Mouse (Mus musculus): ENCODE results near the gene Edaradd. TPM values are rescaled to one million over a fixed set of nuclear protein-coding genes. Genes with fewer than 3 reads are reported as not detected.

Gene Edaradd
- polyA plus RNA-seq (2016; fragmentation: Nextera tagmentation; extraction: Ambion mirVana) = 0.39 and 0.67 TPM in 2 replicates

GRCm38 (mm10) chr13:12519955-12520584, at the start of gene Edaradd:
Gene Edaradd, minus strand, starts transcription at chr13:12520438.
- Histone ChIP-seq H3K4me1 (no peaks in the 10 kb centered on the region), H3K36me3 (no peaks in the 10 kb centered on the region), H3K4me3 (peak within 1 kb of the TSS; percentile 71), H3K9me3 (no peaks in the 10 kb centered on the region), H3K27ac (peak within 1 kb of the TSS; percentile 80), H3K27me3 (ENCODE audit: insufficient read depth, poor library complexity, severe bottlenecking) (peaks cover 37% of the 10 kb centered on the region)
- WGBS = under 1% methylated on average over 35 of the region's 35 CpGs
- DNase-seq (ENCODE audit: low spot score) = peak; percentile 82

- WGBS = 78% methylated on average over 7 of the region's 7 CpGs
- peaks cover 15% of the 10 kb centered on the region for H3K4me1 ChIP-seq
- H3K27me3 ChIP-seq (ENCODE audit: insufficient read depth, poor library complexity, severe bottlenecking) = no peaks in the 10 kb centered on the region; the same call in 1 of the 2 replicates
- H3K4me3 ChIP-seq = no peak overlapping the region
- H3K9me3 ChIP-seq = no peaks in the 10 kb centered on the region
- no peaks in the 10 kb centered on the region for H3K36me3 ChIP-seq
- H3K27ac ChIP-seq = no peak overlapping the region
- no peak for DNase-seq (ENCODE audit: low spot score)
Observed at GRCm38 (mm10) chr13:12569741-12570140, 49.5 kb upstream of the Edaradd start.

- Histone ChIP-seq H3K36me3 (no peaks in the 10 kb centered on the region), H3K27ac (no peak overlapping the region), H3K4me1 (peaks cover 15% of the 10 kb centered on the region), H3K4me3 (no peak overlapping the region), H3K27me3 (ENCODE audit: insufficient read depth, poor library complexity, severe bottlenecking) (no peaks in the 10 kb centered on the region; the same call in 1 of the 2 replicates), H3K9me3 (no peaks in the 10 kb centered on the region)
- 61% methylated on average over 9 of the region's 9 CpGs for WGBS
- DNase-seq (ENCODE audit: low spot score) = no peak
Observed at GRCm38 (mm10) chr13:12568597-12569469, 48.6 kb upstream of the Edaradd start.

GRCm38 (mm10) chr13:12567936-12568335, 47.7 kb upstream of the Edaradd start:
- DNase-seq (ENCODE audit: low spot score) = no peak
- Histone ChIP-seq H3K27me3 (ENCODE audit: insufficient read depth, poor library complexity, severe bottlenecking) (no peaks in the 10 kb centered on the region; the same call in 1 of the 2 replicates), H3K36me3 (no peaks in the 10 kb centered on the region), H3K4me1 (peaks cover 15% of the 10 kb centered on the region), H3K27ac (no peak overlapping the region), H3K4me3 (no peak overlapping the region), H3K9me3 (no peaks in the 10 kb centered on the region)
- 72% methylated on average over 1 of the region's 1 CpGs for WGBS

- WGBS = under 1% methylated on average over 73 of the region's 73 CpGs
- no peaks in the 10 kb centered on the region for H3K9me3 ChIP-seq
- peak; percentile 99 for DNase-seq (ENCODE audit: low spot score)
- H3K4me3 ChIP-seq = peak within 1 kb of the TSS; percentile 87
- peak within 1 kb of the TSS; percentile 74 for H3K27ac ChIP-seq
- H3K36me3 ChIP-seq = no peaks in the 10 kb centered on the region
- H3K4me1 ChIP-seq = peaks cover 15% of the 10 kb centered on the region
- no peaks in the 10 kb centered on the region; the same call in 1 of the 2 replicates for H3K27me3 ChIP-seq (ENCODE audit: insufficient read depth, poor library complexity, severe bottlenecking)
Observed at GRCm38 (mm10) chr13:12565621-12566390, 45.6 kb upstream of the Edaradd start, which contains the start of gene Ero1lb. Gene Ero1lb, plus strand, starts transcription at chr13:12565874.

- Histone ChIP-seq H3K4me3 (no peak overlapping the region), H3K27ac (no peak overlapping the region), H3K36me3 (no peaks in the 10 kb centered on the region), H3K27me3 (ENCODE audit: insufficient read depth, poor library complexity, severe bottlenecking) (no peaks in the 10 kb centered on the region; the same call in 1 of the 2 replicates), H3K9me3 (no peaks in the 10 kb centered on the region), H3K4me1 (peaks cover 15% of the 10 kb centered on the region)
- 77% methylated on average over 4 of the region's 4 CpGs for WGBS
- DNase-seq (ENCODE audit: low spot score) = no peak
Observed at GRCm38 (mm10) chr13:12562256-12562655, 42.0 kb upstream of the Edaradd start.

- H3K27me3 ChIP-seq (ENCODE audit: insufficient read depth, poor library complexity, severe bottlenecking) = no peaks in the 10 kb centered on the region; the same call in 1 of the 2 replicates
Observed at GRCm38 (mm10) chr13:12561729-12562128, 41.5 kb upstream of the Edaradd start.

GRCm38 (mm10) chr13:12559462-12560120, 39.4 kb upstream of the Edaradd start:
- Histone ChIP-seq H3K36me3 (no peaks in the 10 kb centered on the region), H3K9me3 (no peaks in the 10 kb centered on the region), H3K4me3 (no peak overlapping the region), H3K4me1 (no peaks in the 10 kb centered on the region), H3K27me3 (ENCODE audit: insufficient read depth, poor library complexity, severe bottlenecking) (no peaks in the 10 kb centered on the region), H3K27ac (no peak overlapping the region)
- WGBS = 71% methylated on average over 6 of the region's 6 CpGs
- no peak for DNase-seq (ENCODE audit: low spot score)

More at GRCm38 (mm10) chr13:12561729-12562128, 41.5 kb upstream of the Edaradd start:
- Histone ChIP-seq H3K27ac (no peak overlapping the region), H3K36me3 (no peaks in the 10 kb centered on the region), H3K4me1 (peaks cover 15% of the 10 kb centered on the region), H3K9me3 (no peaks in the 10 kb centered on the region), H3K4me3 (no peak overlapping the region)
- no peak for DNase-seq (ENCODE audit: low spot score)
- 71% methylated on average over 2 of the region's 2 CpGs for WGBS

GRCm38 (mm10) chr13:12559044-12559443, 38.8 kb upstream of the Edaradd start:
- no peaks in the 10 kb centered on the region for H3K27me3 ChIP-seq (ENCODE audit: insufficient read depth, poor library complexity, severe bottlenecking)
- DNase-seq (ENCODE audit: low spot score) = no peak
- WGBS = 59% methylated on average over 3 of the region's 3 CpGs
- no peaks in the 10 kb centered on the region for H3K9me3 ChIP-seq
- no peaks in the 10 kb centered on the region for H3K36me3 ChIP-seq
- H3K4me1 ChIP-seq = no peaks in the 10 kb centered on the region
- no peak overlapping the region for H3K27ac ChIP-seq
- H3K4me3 ChIP-seq = no peak overlapping the region

GRCm38 (mm10) chr13:12554211-12554610, 34.0 kb upstream of the Edaradd start:
- Histone ChIP-seq H3K4me3 (no peak overlapping the region), H3K27me3 (ENCODE audit: insufficient read depth, poor library complexity, severe bottlenecking) (no peaks in the 10 kb centered on the region), H3K9me3 (no peaks in the 10 kb centered on the region), H3K4me1 (no peaks in the 10 kb centered on the region), H3K27ac (no peak overlapping the region), H3K36me3 (no peaks in the 10 kb centered on the region)
- 63% methylated on average over 4 of the region's 4 CpGs for WGBS
- DNase-seq (ENCODE audit: low spot score) = no peak

- Histone ChIP-seq H3K4me1 (peaks cover 16% of the 10 kb centered on the region), H3K27me3 (ENCODE audit: insufficient read depth, poor library complexity, severe bottlenecking) (no peaks in the 10 kb centered on the region), H3K9me3 (no peaks in the 10 kb centered on the region), H3K27ac (no peak overlapping the region), H3K36me3 (no peaks in the 10 kb centered on the region), H3K4me3 (no peak overlapping the region)
- 81% methylated on average over 8 of the region's 8 CpGs for WGBS
- DNase-seq (ENCODE audit: low spot score) = no peak
Observed at GRCm38 (mm10) chr13:12543880-12544568, 23.8 kb upstream of the Edaradd start.

- H3K36me3 ChIP-seq = no peaks in the 10 kb centered on the region
- DNase-seq (ENCODE audit: low spot score) = no peak
- no peak overlapping the region for H3K27ac ChIP-seq
- no peaks in the 10 kb centered on the region for H3K27me3 ChIP-seq (ENCODE audit: insufficient read depth, poor library complexity, severe bottlenecking)
- WGBS = 73% methylated on average over 5 of the region's 5 CpGs
- H3K4me1 ChIP-seq = peaks cover 16% of the 10 kb centered on the region
- no peak overlapping the region for H3K4me3 ChIP-seq
- H3K9me3 ChIP-seq = no peaks in the 10 kb centered on the region
Observed at GRCm38 (mm10) chr13:12543246-12543645, 23.0 kb upstream of the Edaradd start.
